Mouse (Mus musculus) midbrain, embryonic 11.5 days (tissue): ENCODE measurements around the gene Omp. TPM values are rescaled to one million over a fixed set of nuclear protein-coding genes. Genes with fewer than 3 reads are reported as not detected.
"Not testable (repeated sequence)": the region's sequence is repeated elsewhere in the genome, so short reads cannot be mapped to it uniquely, and the experiment has no call there.

Experiments used
- ATAC-seq: fragments of 200-750 bp; cut with Nextera tagmentation; 2 replicates; pipeline ENCODE4 v1.8.0; 2017; ENCODE audit warnings: moderate TSS enrichment, moderate library complexity; ENCODE audit not compliant: low FRiP score
- DNase-seq: peaks from one replicate; pipeline ENCODE4 v3.0.0; 2015; ENCODE audit warnings: low spot score; ENCODE audit errors: missing footprints
- H3K27ac ChIP-seq: fragments of 300-500 bp; sonication (generic); 2 replicates; pipeline ENCODE4 v1.5.1; 2014; ENCODE audit warnings: low read depth, low read length
- H3K27me3 ChIP-seq: fragments of 300-500 bp; sonication (generic); 2 replicates; pipeline ENCODE4 v1.6.1; 2014; ENCODE audit warnings: mild to moderate bottlenecking, low read length, moderate library complexity, mixed read lengths; ENCODE audit not compliant: control insufficient read depth, insufficient read depth
- H3K36me3 ChIP-seq: fragments of 300-500 bp; sonication (generic); 2 replicates; pipeline ENCODE4 v1.6.1; 2014; ENCODE audit warnings: mild to moderate bottlenecking, low read length, moderate library complexity, mixed read lengths; ENCODE audit not compliant: control insufficient read depth, insufficient read depth
- H3K4me1 ChIP-seq: fragments of 300-500 bp; sonication (generic); 2 replicates; pipeline ENCODE4 v1.6.1; 2014; ENCODE audit warnings: low read length; ENCODE audit not compliant: control insufficient read depth, insufficient read depth
- H3K4me2 ChIP-seq: fragments of 300-500 bp; sonication (generic); 2 replicates; pipeline ENCODE4 v1.6.1; 2014; ENCODE audit warnings: mild to moderate bottlenecking, moderate library complexity
- H3K4me3 ChIP-seq: fragments of 300-500 bp; sonication (generic); 2 replicates; pipeline ENCODE4 v1.5.1; 2014; ENCODE audit warnings: low read depth, low read length
- H3K9ac ChIP-seq: fragments of 300-500 bp; sonication (generic); 2 replicates; pipeline ENCODE4 v1.6.1; 2014; ENCODE audit warnings: low read length
- H3K9me3 ChIP-seq: fragments of 300-500 bp; sonication (generic); 2 replicates; pipeline ENCODE4 v1.6.1; 2016; ENCODE audit warnings: low read length; ENCODE audit not compliant: control insufficient read depth
- WGBS: fragments of 180-500 bp; shearing (Covaris S2); extraction: QIAGEN DNeasy Blood & Tissue Kit; methylation state at CpG from one replicate; pipeline ENCODE4 v1.1.7; 2014; 5-methylcytosine and 5-hydroxymethylcytosine counted together
- polyA plus RNA-seq: library from polyadenylated mRNA; unstranded; fragments of >200 nt; fragmentation: Nextera tagmentation; extraction: Ambion mirVana; gene quantifications from 2 replicates; pipeline ENCODE4 v1.2.1, GENCODE M21; 2014

The Omp gene
- 0.18 and 0.23 TPM in 2 replicates for polyA plus RNA-seq

GRCm38 (mm10) chr7:98145402-98145801 is at the start of gene Omp:
Gene Omp (minus strand): TSS chr7:98145502.
- 97% methylated on average over 5 of the region's 5 CpGs for WGBS
- ATAC-seq: no peak
- H3K4me2 ChIP-seq: no peak within 1 kb of the TSS

GRCm38 (mm10) chr7:98194026-98194792 is 48.9 kb upstream of the Omp start:
- DNase-seq (peak; percentile 89), ATAC-seq (peak; percentile 43)
- Histone ChIP-seq H3K4me3 (peak overlapping the region; percentile 42), H3K9ac (peak overlapping the region; percentile 33), H3K36me3 (no peaks in the 10 kb centered on the region), H3K4me2 (peak overlapping the region; percentile 79), H3K9me3 (no peaks in the 10 kb centered on the region), H3K27ac (no peak overlapping the region), H3K27me3 (peaks cover 53% of the 10 kb centered on the region), H3K4me1 (peaks cover 9% of the 10 kb centered on the region)
- WGBS: 2% methylated on average over 61 of the region's 61 CpGs

More at GRCm38 (mm10) chr7:98145402-98145801, at the start of gene Omp:
- Histone ChIP-seq H3K27ac (no peak within 1 kb of the TSS), H3K4me3 (no peak within 1 kb of the TSS), H3K4me1 (peaks cover 10% of the 10 kb centered on the region), H3K36me3 (no peaks in the 10 kb centered on the region), H3K27me3 (no peaks in the 10 kb centered on the region), H3K9ac (no peak within 1 kb of the TSS), H3K9me3 (no peaks in the 10 kb centered on the region)
- DNase-seq: no peak

GRCm38 (mm10) chr7:98193515-98194025 is 48.3 kb upstream of the Omp start:
- Histone ChIP-seq H3K4me2 (peak overlapping the region; percentile 79), H3K36me3 (no peaks in the 10 kb centered on the region), H3K4me3 (peak overlapping the region; percentile 42), H3K27me3 (peaks cover 56% of the 10 kb centered on the region), H3K9ac (peak overlapping the region; percentile 33; the same call in 1 of the 2 replicates), H3K4me1 (peaks cover 9% of the 10 kb centered on the region), H3K27ac (no peak overlapping the region), H3K9me3 (no peaks in the 10 kb centered on the region)
- WGBS: 6% methylated on average over 36 of the region's 36 CpGs
- ATAC-seq (peak; percentile 70), DNase-seq (peak; percentile 94)

GRCm38 (mm10) chr7:98191571-98192250 is 46.4 kb upstream of the Omp start:
- Histone ChIP-seq H3K9me3 (no peaks in the 10 kb centered on the region), H3K36me3 (no peaks in the 10 kb centered on the region), H3K4me1 (peaks cover 16% of the 10 kb centered on the region), H3K27ac (no peak overlapping the region), H3K27me3 (peaks cover 56% of the 10 kb centered on the region), H3K9ac (no peak overlapping the region), H3K4me3 (no peak overlapping the region), H3K4me2 (no peak overlapping the region)
- no peak for ATAC-seq
- DNase-seq: peak; percentile 76
- 65% methylated on average over 17 of the region's 17 CpGs for WGBS

- no peaks in the 10 kb centered on the region for H3K9me3 ChIP-seq
- WGBS: 88% methylated on average over 1 of the region's 1 CpGs
- H3K27ac ChIP-seq: no peak overlapping the region
- peaks cover 22% of the 10 kb centered on the region for H3K4me1 ChIP-seq
- H3K4me2 ChIP-seq: no peak overlapping the region
- peak; percentile 44 for DNase-seq
- H3K27me3 ChIP-seq: peaks cover 46% of the 10 kb centered on the region
- H3K4me3 ChIP-seq: no peak overlapping the region
- ATAC-seq: no peak
- H3K9ac ChIP-seq: no peak overlapping the region
- no peaks in the 10 kb centered on the region for H3K36me3 ChIP-seq
These were observed 45.3 kb upstream of the Omp start for GRCm38 (mm10) chr7:98190578-98190977.

- no peak for ATAC-seq
- Histone ChIP-seq H3K4me2 (no peak overlapping the region), H3K36me3 (no peaks in the 10 kb centered on the region), H3K27ac (no peak overlapping the region), H3K4me3 (no peak overlapping the region), H3K27me3 (peaks cover 38% of the 10 kb centered on the region), H3K9ac (no peak overlapping the region), H3K4me1 (peaks cover 24% of the 10 kb centered on the region), H3K9me3 (no peaks in the 10 kb centered on the region)
- DNase-seq: peak; percentile 33
- 58% methylated on average over 3 of the region's 3 CpGs for WGBS
These were observed 44.4 kb upstream of the Omp start for GRCm38 (mm10) chr7:98189745-98190144.

- ATAC-seq (no peak), DNase-seq (peak; percentile 23)
- no peak overlapping the region for H3K4me3 ChIP-seq
- H3K9ac ChIP-seq: no peak overlapping the region
- H3K36me3 ChIP-seq: no peaks in the 10 kb centered on the region
- no peak overlapping the region for H3K27ac ChIP-seq
- H3K9me3 ChIP-seq: no peaks in the 10 kb centered on the region
- H3K27me3 ChIP-seq: peaks cover 27% of the 10 kb centered on the region
- no peak overlapping the region for H3K4me2 ChIP-seq
- 86% methylated on average over 2 of the region's 2 CpGs for WGBS
- peaks cover 18% of the 10 kb centered on the region for H3K4me1 ChIP-seq
These were observed 43.4 kb upstream of the Omp start for GRCm38 (mm10) chr7:98188680-98189079.

- 90% methylated on average over 2 of the region's 2 CpGs for WGBS
- H3K4me1 ChIP-seq: peaks cover 16% of the 10 kb centered on the region
- peak; percentile 79 for DNase-seq
These were observed 42.9 kb upstream of the Omp start for GRCm38 (mm10) chr7:98188238-98188637.

GRCm38 (mm10) chr7:98187332-98187731 is 42.0 kb upstream of the Omp start:
- not testable (repeated sequence) for H3K4me3 ChIP-seq, H3K36me3 ChIP-seq, H3K9ac ChIP-seq, H3K4me2 ChIP-seq, ATAC-seq, H3K9me3 ChIP-seq, DNase-seq
- WGBS: 83% methylated on average over 3 of the region's 3 CpGs
- Histone ChIP-seq H3K27ac (0 out of 2 replicates have a peak overlapping the region, but pooled peaks have one; percentile 25), H3K27me3 (peaks cover 13% of the 10 kb centered on the region), H3K4me1 (peaks cover 16% of the 10 kb centered on the region)

More at GRCm38 (mm10) chr7:98188238-98188637, 42.9 kb upstream of the Omp start:
- Histone ChIP-seq H3K27ac (no peak overlapping the region), H3K36me3 (no peaks in the 10 kb centered on the region), H3K9me3 (no peaks in the 10 kb centered on the region), H3K9ac (no peak overlapping the region), H3K4me2 (no peak overlapping the region), H3K4me3 (no peak overlapping the region), H3K27me3 (peaks cover 22% of the 10 kb centered on the region)
- no peak for ATAC-seq
